Mouse (Mus musculus) cerebellum, postnatal 36 days (tissue): ENCODE data around the gene Ptprm.

Experiments used
- DNase-seq, 2 experiments: peaks; one replicate each; pipeline ENCODE4 v3.0.0; 2021 to 2022; ENCODE audit warnings: mixed read lengths in 2 of 2

The Ptprm gene

GRCm38 (mm10) chr17:67133440-67134103 is 220.7 kb downstream of the Ptprm start:
- DNase-seq, result peak; percentile 29 to 43

- DNase-seq, result no peak
These were observed 221.2 kb downstream of the Ptprm start for GRCm38 (mm10) chr17:67133026-67133425.

GRCm38 (mm10) chr17:67127530-67127929 is 226.7 kb downstream of the Ptprm start:
- peak; percentile 10 to 28 for DNase-seq

DNA sequence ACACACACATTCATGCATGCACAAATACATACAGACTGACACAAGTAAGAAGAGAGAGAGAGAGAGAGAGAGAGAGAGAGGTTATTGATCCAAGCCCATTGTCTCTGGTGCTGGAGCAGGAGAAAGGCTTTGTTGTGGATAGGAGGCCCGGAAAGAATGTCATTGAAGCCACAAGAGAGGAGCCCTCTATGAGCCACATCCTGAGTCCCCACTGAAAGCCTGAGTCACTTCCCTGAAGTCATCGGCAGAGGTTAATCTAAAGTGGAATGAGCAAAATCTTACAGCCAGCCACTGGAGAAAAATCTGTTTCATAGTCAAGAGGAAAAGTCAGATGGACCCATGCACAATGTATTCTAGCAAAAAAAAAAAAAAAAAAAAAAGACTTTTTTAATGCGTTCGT is 228.7 kb downstream of the Ptprm start:
- DNase-seq, result no peak

DNA sequence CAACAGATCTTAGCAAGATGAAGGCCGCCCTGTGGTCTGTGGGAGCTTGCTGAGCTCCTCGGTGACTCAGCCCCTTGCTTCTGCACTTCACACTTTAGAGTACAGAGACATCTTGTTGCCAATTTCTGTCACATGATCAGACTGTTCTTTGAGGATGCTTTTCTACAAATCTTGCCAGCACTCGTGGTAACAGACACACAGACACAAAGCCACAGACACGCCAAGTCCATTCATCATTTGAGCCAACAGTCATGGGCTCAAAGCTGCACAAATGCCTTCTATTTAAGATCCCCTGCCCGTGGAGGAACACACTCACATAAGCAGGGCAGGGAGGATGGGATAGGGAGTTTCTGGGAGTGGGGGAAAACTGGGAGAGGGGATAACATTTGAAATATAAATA is 230.0 kb downstream of the Ptprm start:
- no peak for DNase-seq

DNA sequence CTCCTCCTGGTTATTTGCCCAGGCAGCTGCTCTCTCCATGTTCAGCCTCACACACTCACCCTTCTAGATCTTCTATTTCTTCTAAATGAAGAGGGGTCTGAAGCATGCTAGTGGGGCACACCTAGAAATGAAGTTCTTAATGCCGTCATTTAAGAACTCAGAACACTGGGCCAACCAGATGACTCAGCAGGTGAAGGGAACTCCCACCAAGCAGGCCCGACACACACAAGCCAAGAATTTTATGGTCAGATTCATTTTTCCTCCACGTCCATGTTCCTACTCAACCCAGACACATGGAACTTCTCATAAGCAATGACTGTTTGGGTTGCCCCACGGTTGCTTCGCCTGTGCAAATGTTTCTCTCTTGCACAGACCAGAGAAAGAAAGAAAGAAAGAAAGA is 230.5 kb downstream of the Ptprm start:
- no peak for DNase-seq

DNA sequence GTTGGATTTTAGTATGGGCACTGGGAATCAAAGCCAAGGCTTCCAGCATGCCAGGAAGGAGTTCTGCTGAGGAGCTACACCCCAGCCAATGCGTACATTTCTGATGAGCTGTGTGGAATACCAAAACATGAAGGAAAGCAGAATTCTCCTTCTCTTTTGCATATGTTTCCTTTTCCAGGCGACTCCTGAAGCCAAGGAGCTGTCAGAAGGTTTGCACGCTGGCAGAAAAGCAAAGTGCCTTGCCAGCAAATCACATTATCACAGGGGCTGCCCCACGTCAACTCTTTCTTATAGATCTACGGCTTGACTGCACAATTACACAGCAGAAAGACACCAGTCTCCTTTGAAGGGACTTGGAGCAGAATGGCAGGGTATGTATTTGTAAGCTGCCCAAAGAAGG is 233.4 kb downstream of the Ptprm start:
- DNase-seq, result no peak

GRCm38 (mm10) chr17:67118676-67119340 is 235.4 kb downstream of the Ptprm start:
- DNase-seq, result no peak

DNA sequence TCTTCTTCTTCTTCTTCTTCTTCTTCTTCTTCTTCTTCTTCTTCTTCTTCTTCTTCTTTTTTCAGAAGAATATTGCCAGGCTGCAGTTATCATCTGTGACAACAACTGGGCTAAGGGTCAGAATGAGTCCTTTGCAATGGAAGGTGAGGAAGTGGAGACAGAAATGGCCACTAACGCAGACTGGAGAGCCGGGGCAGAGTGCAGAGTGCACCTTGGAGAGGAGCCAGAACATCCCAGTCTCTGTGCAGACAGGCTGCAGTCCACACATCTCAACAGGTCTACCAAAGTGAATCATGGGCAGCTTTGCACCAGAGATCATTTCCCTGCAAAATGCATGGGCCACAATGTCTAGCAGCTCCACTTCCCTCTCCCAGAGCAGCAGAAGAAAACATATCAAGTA is 239.4 kb downstream of the Ptprm start:
- DNase-seq, result no peak

GRCm38 (mm10) chr17:67112679-67113078 is 241.6 kb downstream of the Ptprm start:
- no peak for DNase-seq

DNA sequence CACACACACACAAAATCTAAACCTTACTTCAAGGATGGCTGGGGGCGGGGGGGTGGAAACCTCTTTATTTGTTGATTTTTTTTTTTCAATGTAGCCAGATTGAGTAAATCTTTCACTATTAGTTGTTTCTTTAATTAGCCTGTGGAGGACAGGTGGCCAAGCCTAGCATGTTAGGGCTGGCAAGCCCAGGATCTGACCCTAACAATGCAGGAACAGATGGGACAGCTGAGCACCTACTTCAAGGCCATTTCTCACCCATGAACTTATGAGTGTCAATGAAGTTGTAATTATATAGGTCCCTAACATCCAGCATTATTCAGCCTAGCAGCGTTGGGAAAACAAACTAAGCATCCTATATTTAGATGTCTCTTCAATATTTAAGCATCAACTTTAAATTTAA is 248.1 kb downstream of the Ptprm start:
- no peak for DNase-seq

DNA sequence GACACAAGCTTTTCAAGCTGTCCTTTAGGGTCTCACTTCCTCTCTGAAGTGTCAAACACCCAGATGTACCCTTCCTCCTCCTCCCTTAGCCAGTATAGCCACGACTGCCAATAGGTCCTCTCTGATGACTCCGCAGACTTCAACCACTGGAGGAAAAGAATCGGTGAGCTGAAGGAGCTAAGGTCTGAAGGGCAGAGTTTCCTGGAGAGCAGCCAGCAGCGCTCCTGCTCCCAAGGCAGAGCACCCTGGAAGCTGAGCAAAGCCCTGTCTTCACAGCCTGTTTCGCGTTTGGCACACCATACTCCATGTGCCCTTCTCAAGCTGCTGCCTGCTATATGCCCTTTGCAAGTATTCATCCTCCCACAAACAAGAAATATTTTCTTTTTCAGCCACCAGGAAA is 252.2 kb downstream of the Ptprm start:
- DNase-seq, result no peak

GRCm38 (mm10) chr17:67090997-67091396 is 263.3 kb downstream of the Ptprm start:
- no peak for DNase-seq

DNA sequence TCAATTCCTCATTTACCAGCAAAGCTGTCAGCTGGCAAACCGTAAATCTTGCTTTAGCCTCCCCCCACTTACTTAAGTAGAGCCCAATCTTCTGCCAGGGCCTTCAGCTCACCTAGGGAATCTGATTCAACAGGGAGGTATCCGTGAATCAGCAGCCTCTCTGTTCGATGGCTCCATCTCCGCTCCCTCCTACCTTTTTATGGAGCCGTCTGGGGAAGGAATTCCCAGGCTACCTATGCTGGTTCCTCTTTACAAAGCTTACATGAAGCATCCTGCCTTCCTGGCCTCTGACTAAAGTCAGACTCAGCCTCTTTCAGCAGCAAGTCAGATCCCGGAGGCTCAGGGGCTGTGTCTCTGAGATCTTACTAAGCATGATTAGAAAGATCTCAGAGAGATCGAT is 264.1 kb downstream of the Ptprm start:
- DNase-seq, result no peak

DNA sequence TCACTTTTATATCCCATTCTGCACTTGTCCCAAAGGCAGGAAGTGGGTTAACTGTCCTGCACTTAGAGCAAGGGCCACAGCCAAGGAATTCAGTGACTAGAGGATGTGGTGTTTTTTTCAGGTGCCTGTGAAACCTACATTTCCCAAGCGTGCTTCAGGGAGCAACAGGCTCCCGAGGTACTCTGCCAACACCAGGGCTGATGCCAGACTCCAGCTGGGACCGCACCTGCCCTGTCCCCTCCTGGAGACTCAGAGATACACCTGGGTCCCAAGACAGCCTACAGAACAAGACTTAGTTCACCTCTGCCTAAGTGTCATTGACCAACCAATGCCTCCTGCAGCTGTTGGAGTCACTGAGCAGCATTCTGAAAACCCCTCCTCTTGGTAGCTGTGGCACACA is 264.6 kb downstream of the Ptprm start:
- DNase-seq, result peak in 1 of 2 experiments; percentile 15

GRCm38 (mm10) chr17:67087585-67087984 is 266.7 kb downstream of the Ptprm start:
- peak in 1 of 2 experiments; percentile 11 for DNase-seq

GRCm38 (mm10) chr17:67086811-67087210 is 267.4 kb downstream of the Ptprm start:
- no peak for DNase-seq

DNA sequence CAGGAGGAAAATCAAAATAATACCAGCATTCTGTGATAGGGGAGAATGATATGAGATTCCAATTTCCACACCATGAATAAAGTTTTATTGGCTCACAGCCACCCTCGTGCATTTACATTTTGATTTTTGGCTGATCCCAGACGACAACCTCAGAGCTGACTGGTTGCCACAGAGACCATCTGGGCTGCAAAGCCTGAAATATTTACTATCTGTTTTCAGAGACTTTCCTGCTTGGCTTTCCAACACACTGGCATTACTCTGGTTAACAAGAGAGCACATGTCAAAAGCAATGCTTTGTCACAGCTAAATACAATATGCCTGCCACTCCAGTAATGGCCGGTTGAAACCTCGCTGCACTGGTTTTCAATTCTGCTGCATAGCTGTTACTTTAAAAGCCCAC is 269.8 kb downstream of the Ptprm start:
- no peak for DNase-seq

DNA sequence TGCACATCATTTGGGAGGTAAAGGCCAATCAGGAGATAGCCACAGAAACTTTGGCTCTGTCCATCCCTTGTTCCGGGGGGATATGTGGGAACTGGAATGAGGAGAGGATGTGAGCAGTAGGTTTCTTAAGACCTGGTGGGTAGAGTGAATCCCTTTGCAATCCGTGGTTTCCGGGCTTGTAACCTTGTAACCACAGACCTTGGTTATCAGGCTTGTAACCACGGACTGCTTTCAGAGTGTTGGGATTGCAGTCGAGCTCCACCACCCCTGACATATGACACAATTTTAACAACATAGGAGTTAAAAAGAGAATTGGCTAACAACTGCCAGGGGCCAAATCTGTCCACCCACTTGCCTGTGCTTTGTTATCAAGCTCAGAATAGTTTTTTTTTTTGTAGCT is 270.2 kb downstream of the Ptprm start:
- no peak for DNase-seq

- no peak for DNase-seq
These were observed 274.7 kb downstream of the Ptprm start for GRCm38 (mm10) chr17:67079570-67079969.

DNA sequence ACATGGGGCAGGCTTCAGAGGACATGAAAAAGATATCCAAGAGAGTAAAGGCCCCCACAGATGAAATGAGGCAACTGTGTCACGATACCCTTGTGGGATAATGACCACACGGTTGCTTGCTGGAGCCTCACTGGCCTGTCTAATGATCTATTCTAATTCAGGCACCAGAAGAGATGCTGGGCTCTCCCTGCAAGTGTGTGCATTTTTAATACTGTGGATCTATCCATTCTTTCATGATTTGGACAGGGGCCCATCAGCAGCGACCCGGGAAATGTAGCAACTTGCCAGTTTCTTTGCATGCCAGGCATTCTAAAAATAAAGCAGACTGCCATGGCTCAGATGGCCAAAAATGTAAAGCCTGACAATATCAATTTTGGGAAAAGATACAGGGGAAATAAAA is 280.7 kb downstream of the Ptprm start:
- peak; percentile 53 to 61 for DNase-seq

DNA sequence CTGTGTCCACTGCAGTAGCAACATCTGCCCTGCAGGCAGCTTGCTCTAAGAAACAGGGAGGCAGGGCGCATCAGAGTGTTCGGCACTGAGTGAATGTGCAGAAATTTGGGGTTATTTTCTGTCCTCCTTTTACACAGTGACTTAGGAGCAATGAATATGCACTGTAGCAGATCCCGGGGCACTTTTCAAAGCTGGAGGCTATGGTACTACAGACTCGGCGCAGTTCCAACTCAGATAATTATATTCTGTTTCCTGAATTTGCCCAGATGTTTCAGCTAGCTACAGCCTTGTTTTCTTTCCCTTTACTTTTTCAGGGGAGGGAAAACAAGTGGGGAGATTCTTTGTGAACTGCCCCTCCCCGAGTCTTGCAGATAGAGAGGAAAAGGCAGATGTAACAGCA is 281.1 kb downstream of the Ptprm start:
- DNase-seq, result no peak

GRCm38 (mm10) chr17:67071231-67072009 is 282.8 kb downstream of the Ptprm start:
- peak; percentile 72 to 76 for DNase-seq

DNA sequence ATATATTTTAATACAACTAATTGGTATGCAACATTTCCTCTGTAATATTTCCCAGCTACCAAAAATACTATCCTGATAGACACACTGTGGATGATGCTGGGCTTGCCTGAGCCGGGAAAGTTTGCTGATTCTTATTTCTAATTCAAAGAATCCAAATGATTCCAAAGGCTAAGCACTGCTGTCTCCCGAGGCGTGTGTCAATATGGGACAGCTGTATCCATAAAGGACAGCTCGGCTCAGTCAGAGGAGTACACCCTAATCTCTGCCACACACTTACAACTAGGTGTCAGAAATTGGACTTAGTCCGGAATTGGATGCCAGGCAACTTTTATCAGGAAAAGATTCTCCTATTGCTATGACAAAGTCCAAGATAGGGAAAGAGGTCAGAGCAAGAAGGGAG is 290.6 kb downstream of the Ptprm start:
- DNase-seq, result no peak
